Mouse (Mus musculus) kidney, adult 8-10 months (tissue): ENCODE data around the gene Polr3c.
"Not testable (repeated sequence)": the region's sequence is repeated elsewhere in the genome, so short reads cannot be mapped to it uniquely, and the experiment has no call there.

Source experiments
- DNase-seq, 2 experiments: peaks; one replicate each; pipeline ENCODE4 v3.0.0; 2022

Polr3c gene

GRCm38 (mm10) chr3:96707903-96708683 is 19.3 kb downstream of the Polr3c start, which contains the start of gene Nudt17:
Nudt17 (minus strand) TSS chr3:96708562.
- peak; percentile 60 to 78 for DNase-seq

GRCm38 (mm10) chr3:96706984-96707383 is 20.4 kb downstream of the Polr3c start:
- no peak for DNase-seq

DNA sequence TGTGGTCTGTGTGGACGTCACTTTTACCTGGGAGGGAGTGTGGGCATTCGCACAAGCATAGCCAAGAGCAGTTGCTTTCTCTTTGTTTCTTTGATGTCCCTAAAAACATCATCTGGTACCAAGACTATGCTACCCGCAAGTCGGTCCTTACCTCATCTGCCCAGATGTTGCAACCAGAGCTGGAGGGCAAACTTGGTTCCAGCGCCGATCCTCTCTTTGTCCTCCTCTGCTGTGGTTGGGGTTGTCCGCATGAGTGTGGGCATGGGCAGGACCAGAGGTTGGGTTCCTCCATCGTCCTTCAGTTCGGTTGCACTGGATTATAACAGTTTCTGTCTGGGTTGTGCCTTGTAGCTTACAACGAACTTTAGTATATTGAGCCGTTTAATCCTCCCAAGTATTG is 21.2 kb downstream of the Polr3c start:
- DNase-seq: no peak

GRCm38 (mm10) chr3:96704778-96705177 is 22.6 kb downstream of the Polr3c start:
- DNase-seq: no peak

DNA sequence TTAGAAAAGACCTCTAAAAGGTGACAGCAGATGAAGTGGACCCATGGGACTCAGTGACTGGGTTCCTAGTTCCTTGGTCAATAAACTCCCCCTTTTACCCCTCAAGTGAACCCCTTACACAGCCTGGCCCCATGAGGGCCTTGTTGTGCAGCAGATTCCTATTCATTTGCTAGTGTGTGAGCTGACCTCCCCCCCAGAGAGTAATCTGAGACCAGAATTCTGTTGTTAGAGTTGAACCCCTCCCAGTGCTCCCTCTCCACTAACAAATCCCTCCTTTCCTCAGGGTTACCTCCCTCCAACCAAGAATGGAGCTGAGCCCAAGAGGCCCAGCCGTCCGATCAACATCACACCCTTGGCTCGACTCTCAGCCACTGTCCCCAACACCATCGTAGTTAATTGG is 26.4 kb downstream of the Polr3c start:
- DNase-seq: no peak

DNA sequence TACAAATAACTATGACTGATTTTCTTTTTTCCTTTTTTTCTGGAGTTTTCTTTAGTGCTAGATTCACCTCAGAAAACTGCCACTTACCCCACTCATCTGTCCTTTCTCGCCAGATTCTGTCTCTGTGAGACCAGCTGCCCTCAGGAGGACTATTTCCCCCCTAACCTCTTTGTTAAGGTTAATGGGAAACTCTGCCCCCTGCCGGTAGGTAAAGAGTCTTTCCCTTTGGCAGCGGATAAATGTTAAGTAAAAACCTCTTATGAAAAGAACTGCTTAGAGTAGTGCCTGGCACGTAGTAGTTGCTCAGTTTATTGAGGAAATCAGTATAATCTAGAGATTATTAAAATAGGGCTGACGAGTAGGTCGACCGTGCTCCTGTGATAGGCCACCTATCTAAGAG is 27.1 kb downstream of the Polr3c start:
- no peak for DNase-seq

- DNase-seq: no peak
These were observed 28.3 kb downstream of the Polr3c start for GRCm38 (mm10) chr3:96698993-96699690.

GRCm38 (mm10) chr3:96696766-96697732 is 30.4 kb downstream of the Polr3c start:
- DNase-seq: peak; percentile 90

GRCm38 (mm10) chr3:96696198-96696765 is 31.1 kb downstream of the Polr3c start, which contains the start of gene Pias3:
Pias3 (plus strand) TSS chr3:96696384.
- peak; percentile 87 to 89 for DNase-seq

DNA sequence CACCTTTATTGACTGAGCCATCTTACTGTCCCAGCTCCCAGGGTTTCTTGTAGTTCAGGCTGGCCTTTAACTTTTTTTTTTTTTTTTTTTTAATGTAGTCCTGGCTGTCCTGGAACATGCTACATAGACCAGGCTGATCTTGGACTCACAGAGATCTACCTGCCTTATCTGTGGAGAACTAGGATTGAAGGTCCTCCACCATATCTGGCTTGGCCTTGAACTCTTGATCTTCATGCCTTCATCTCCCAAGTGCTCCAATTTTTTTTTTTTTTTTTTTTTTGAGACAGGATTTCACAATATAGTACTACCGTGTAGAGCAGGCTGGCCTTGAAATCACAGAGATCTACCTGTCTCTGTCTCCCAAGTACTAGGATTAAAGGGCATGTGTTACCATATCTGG is 33.8 kb downstream of the Polr3c start:
- DNase-seq: no peak

DNA sequence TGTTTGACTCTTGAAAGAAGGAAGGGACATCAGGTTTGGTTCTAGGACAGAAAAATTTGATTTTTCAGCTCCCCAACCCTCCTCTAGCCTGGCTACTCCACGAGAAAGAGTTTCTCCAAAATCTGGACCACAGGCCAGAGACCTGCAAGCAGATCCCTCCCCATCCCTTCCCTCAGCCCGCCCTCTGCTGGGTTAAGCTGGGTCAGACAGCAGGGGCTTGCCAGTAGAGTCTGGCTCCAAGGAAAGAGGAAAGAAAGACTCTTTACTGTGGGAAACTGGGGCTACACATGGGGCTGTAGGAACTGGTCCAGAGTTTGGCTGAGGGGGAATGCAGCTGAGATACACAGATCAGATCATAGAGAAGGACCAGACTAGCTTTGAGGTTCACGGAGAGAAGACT is 34.9 kb downstream of the Polr3c start:
- no peak for DNase-seq

DNA sequence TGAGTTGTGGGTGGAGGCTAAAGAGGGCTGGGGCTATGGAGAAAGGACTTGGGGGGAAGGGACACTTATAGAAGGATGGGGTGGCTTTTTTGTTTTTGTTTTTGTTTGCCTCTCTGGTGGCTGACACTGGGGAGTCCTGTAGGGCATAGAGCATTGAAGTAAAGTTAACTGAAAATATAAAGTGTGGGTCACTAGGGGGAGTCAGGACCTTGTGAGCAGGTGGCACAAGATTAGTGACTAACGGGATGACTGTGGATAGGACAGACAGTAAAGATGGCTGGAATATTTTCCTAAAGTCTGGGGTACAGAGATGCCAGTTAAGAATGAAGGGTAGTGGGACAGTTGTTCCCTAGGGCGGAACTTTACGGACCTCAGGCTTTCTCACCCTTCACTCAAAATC is 37.1 kb downstream of the Polr3c start:
- no peak for DNase-seq

DNA sequence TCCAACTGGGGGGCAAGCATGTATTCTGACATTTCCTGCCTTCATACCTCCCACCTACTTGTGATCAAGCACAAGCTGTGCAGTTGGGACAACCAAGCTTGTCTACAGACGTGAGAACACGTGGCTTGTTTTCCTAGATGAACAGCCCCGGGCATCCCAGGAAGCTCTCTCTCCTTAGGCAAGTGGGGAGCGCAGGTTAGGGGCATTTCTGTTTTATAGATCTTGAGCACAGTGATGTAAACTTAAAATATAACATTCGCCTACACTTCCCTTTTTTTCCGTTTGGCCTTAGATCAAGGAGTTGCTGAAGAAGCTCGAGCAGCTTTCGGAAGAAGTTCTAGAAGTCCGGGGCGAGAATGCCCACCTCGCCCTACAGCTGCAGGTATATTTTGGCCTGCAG is 38.6 kb downstream of the Polr3c start:
- no peak for DNase-seq

GRCm38 (mm10) chr3:96686057-96686456 is 41.4 kb downstream of the Polr3c start:
- DNase-seq: not testable (repeated sequence)

DNA sequence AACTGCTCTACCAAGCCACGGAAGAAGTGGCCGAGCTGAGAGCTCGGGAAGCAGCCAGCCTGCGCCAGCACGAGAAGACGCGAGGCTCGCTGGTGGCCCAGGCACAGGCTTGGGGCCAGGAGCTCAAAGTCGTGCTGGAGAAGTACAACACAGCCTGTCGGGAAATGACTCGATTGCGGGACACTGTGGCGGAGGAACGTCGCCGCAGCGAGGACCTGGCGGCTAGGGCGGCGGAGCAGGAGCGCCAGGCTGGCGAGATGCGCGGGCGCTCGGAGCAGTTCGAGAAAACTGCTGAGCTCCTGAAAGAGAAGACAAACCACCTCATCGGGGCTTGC is 42.6 kb downstream of the Polr3c start:
- no peak for DNase-seq

GRCm38 (mm10) chr3:96684151-96684821 is 43.1 kb downstream of the Polr3c start:
- DNase-seq: no peak

DNA sequence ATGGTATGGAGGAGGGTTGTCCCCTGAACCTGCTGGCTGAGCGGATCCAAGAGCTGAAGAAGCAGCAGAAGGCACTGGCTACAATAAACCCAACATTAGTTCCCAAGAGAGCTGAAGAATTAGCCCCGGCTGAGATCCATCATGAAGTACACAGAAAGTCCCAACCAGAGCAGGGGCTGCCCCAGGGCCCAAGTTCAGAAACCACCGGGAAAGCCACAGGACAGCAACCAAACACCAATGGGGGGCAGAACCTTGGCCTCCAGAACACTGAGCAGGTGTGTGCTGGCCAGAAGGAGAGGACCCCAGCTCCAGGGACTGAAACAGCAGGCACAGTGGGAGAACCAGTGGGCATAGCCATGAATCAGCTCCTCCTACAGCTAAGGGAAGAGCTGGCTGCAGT is 43.9 kb downstream of the Polr3c start:
- DNase-seq: no peak

DNA sequence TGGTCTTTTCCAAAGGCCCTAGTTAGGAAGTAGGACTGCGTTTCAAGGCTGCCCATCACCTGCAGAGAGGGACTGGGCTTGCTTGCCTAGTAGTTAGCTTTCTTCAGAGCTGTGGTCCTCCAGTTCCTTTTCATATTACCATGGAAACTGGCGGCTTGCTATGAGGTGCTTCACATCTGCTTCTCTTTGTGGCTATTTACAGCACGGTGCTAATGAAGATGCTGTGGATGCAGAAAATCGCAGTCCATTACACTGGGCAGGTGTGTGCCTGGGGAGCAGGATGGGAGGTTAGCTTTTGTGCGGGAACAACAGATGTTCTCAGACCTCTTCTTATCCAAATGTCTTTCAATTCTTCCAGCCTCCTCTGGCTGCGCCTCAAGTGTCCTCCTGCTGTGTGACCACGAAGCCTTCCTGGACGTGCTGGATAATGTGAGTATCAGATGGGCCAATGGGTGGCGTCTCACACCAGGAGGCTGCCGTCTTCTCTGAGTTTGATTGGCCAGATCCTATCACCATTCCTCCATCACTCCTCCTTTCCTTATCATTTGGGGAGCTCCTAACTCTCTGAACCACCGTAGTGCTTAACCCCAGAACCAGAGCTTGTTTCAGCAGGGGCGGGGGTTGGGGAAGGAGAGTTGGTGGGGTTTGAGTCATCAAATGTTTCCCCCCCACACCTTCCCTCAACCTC is 47.0 kb downstream of the Polr3c start:
- no peak for DNase-seq

DNA sequence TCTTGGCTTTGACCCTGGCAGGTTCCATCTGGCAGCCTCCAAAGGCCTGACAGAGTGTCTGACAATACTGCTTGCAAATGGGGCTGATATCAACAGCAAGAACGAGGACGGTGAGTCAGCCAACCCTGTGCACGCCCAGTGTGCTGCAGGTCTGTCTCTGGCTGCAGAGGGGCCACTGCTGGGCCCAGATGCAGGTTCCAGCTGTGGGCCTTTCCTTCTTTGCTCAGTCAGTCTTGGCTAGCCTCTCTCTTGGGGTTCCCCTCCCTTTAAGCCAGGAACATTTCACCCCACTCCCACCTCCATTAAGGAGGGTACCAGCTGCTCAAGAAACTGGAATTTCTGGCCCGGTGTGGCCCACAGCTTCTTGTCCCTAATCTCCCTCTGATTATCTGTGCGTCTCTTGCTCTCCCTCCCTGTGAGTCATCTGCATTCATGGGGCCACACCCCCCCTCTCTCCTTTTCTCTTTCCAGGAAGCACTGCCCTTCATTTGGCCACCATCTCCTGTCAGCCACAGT is 48.2 kb downstream of the Polr3c start:
- DNase-seq: no peak

- DNase-seq: no peak
These were observed 49.0 kb downstream of the Polr3c start for GRCm38 (mm10) chr3:96678456-96678855.

GRCm38 (mm10) chr3:96675690-96676089 is 51.7 kb downstream of the Polr3c start:
- no peak for DNase-seq
